Mouse (Mus musculus) forebrain, postnatal 0 days (tissue): ENCODE results near the gene Ncapg2. TPM values are rescaled to one million over a fixed set of nuclear protein-coding genes. Genes with fewer than 3 reads are reported as not detected.

ENCODE experiments used
- ATAC-seq: fragments of 200-750 bp; cut with Nextera tagmentation; 2 replicates; pipeline ENCODE4 v1.8.0; 2017; ENCODE audit warnings: mild to moderate bottlenecking, moderate library complexity
- DNase-seq: peaks from one replicate; pipeline ENCODE4 v3.0.0-alpha.2; 2015
- H3K27ac ChIP-seq: fragments of 300-500 bp; sonication (generic); 2 replicates; pipeline ENCODE4 v1.5.1; 2014; ENCODE audit warnings: low read depth, mild to moderate bottlenecking, antibody characterized with exemption, low read length, moderate library complexity, mixed read lengths
- H3K27me3 ChIP-seq: fragments of 300-500 bp; sonication (generic); 2 replicates; pipeline ENCODE4 v1.6.1; 2014; ENCODE audit warnings: mild to moderate bottlenecking, low read length, mixed read lengths; ENCODE audit not compliant: insufficient read depth
- H3K36me3 ChIP-seq: fragments of 300-500 bp; sonication (generic); 2 replicates; pipeline ENCODE4 v1.6.1; 2014; ENCODE audit warnings: mild to moderate bottlenecking, moderate library complexity; ENCODE audit not compliant: insufficient read depth
- H3K4me1 ChIP-seq: fragments of 300-500 bp; sonication (generic); 2 replicates; pipeline ENCODE4 v1.6.1; 2014; ENCODE audit warnings: antibody characterized with exemption; ENCODE audit not compliant: insufficient read depth
- H3K4me2 ChIP-seq: fragments of 300-500 bp; sonication (generic); 2 replicates; pipeline ENCODE4 v1.6.1; 2014; ENCODE audit warnings: low read depth, mild to moderate bottlenecking, moderate library complexity
- H3K4me3 ChIP-seq: fragments of 300-500 bp; sonication (generic); 2 replicates; pipeline ENCODE4 v1.5.1; 2014; ENCODE audit warnings: low read depth, low read length, mixed read lengths
- H3K9ac ChIP-seq: fragments of 300-500 bp; sonication (generic); 2 replicates; pipeline ENCODE4 v1.6.1; 2014; ENCODE audit warnings: mild to moderate bottlenecking
- H3K9me3 ChIP-seq: fragments of 300-500 bp; sonication (generic); 2 replicates; pipeline ENCODE4 v1.6.1; 2016; ENCODE audit warnings: low read length
- CTCF ChIP-seq: sonication (generic); IDR thresholded peaks from 2 replicates; pipeline ENCODE4 v1.5.1; 2016; ENCODE audit warnings: antibody characterized with exemption, control low read depth, low read depth
- WGBS: fragments of 180-500 bp; shearing (Covaris S2); extraction: QIAGEN DNeasy Blood & Tissue Kit; methylation state at CpG from one replicate; pipeline ENCODE4 v1.1.7; 2014; 5-methylcytosine and 5-hydroxymethylcytosine counted together
- polyA plus RNA-seq: library from polyadenylated mRNA; unstranded; fragments of >200 nt; fragmentation: Nextera tagmentation; extraction: Ambion mirVana; gene quantifications from 2 replicates; pipeline ENCODE4 v1.2.1, GENCODE M21; 2015
- total RNA-seq: library from RNA; depleted of rRNA; stranded (reverse); fragments of >200 nt; gene quantifications from 2 replicates; pipeline ENCODE4 v1.2.3, GENCODE M21; 2014

Ncapg2 gene
- total and polyA plus RNA-seq, 2 experiments from 2014 or later = 5.0 to 11.5 TPM

DNA sequence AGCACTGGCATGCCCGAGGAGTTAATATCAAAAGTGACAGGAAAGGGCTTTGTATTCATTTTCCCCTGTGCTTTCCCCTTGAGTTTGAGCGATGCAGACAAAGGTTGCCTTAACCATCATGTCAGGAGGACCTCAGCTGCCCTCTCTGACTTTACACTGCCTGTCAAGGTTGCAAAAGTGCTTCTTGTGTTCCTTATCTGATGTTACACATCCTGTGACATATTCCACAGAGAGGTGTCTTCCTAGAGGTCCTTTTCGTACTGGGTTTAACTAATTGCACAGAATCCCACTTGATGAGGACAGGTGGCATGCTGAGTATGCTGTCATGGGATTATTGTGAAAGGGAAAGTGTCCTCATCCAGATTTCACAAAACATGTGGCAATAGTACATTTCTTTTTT, 63.9 kb downstream of the Ncapg2 start:
- H3K27me3 ChIP-seq = no peaks in the 10 kb centered on the region
- H3K36me3 ChIP-seq = no peaks in the 10 kb centered on the region
- H3K4me1 ChIP-seq = no peaks in the 10 kb centered on the region
- H3K4me3 ChIP-seq = no peak overlapping the region
- H3K9ac ChIP-seq = no peak overlapping the region
- no peak overlapping the region for H3K27ac ChIP-seq
- H3K9me3 ChIP-seq = no peaks in the 10 kb centered on the region
- H3K4me2 ChIP-seq = no peak overlapping the region
- TF ChIP-seq CTCF = no peak
- 79% methylated on average over 3 of the region's 3 CpGs for WGBS
- DNase-seq (no peak), ATAC-seq (no peak)

DNA sequence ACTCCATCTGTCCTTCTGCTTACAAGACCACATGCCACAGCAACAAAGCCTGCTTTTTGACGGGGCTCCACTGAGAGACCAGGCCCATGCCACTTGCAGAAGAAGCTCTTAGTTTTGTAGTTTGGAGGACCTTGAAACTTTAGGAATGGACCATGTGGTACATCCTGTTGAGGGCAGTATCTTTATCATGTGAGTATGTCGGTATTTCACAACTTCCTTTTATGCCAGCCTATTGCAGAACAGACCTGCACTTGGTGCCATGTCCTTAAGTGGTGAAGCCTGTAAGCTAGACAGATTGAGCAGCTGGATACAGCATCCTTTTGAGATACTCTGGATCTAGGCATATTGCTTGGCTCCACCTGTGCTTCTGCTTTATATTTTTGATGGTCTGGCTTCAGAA, 68.1 kb downstream of the Ncapg2 start:
- 83% methylated on average over 2 of the region's 2 CpGs for WGBS
- H3K9ac ChIP-seq = no peak overlapping the region
- no peaks in the 10 kb centered on the region for H3K9me3 ChIP-seq
- no peak for ATAC-seq
- no peaks in the 10 kb centered on the region for H3K36me3 ChIP-seq
- TF ChIP-seq CTCF = no peak
- no peak for DNase-seq
- no peak overlapping the region for H3K27ac ChIP-seq
- H3K4me1 ChIP-seq = no peaks in the 10 kb centered on the region
- no peaks in the 10 kb centered on the region for H3K27me3 ChIP-seq
- H3K4me3 ChIP-seq = no peak overlapping the region
- H3K4me2 ChIP-seq = no peak overlapping the region

DNA sequence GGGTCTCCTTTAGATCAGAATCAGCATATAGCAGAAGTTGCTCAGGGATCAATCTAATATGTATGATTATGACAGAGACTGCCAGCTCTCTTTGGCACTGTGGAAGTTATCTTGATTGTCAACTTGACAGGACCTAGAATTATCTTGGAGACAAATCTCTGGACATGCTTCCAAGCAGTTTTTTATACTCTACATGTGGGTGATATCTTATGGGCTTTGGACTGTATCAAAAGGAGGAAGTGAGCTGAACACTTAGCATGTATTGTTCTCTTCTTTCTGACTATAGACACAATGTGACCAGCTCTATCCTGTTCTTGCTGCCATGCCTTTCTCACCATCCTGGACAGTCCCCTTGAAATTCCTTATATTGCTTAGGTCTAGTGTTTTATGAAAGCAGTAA, 68.6 kb downstream of the Ncapg2 start:
- Histone ChIP-seq H3K9ac (no peak overlapping the region), H3K4me1 (no peaks in the 10 kb centered on the region), H3K4me2 (no peak overlapping the region), H3K36me3 (no peaks in the 10 kb centered on the region), H3K4me3 (no peak overlapping the region), H3K27me3 (no peaks in the 10 kb centered on the region), H3K9me3 (no peaks in the 10 kb centered on the region), H3K27ac (no peak overlapping the region)
- ATAC-seq = no peak
- DNase-seq = no peak
- TF ChIP-seq CTCF = no peak

DNA sequence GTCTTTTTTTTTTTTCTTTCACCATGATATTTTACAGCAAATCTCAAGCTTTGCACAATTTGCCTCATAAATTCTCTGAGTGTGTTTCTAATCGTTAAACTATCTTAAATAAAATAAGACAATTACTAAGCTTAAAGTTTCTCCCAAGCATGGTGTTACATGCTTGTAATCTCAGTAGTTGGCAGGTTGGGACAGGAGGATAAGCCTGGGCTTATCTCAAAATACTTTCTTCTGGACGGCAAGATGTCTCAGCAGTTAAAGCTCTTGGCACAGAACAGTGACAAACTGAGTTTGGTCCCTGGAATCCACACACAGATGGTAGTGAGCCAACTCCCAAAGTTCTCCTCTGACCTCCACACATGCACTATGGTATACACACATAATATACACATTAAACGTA, 69.5 kb downstream of the Ncapg2 start:
- 66% methylated on average over 3 of the region's 3 CpGs for WGBS
- H3K4me3 ChIP-seq = no peak overlapping the region
- no peak for ATAC-seq

DNA sequence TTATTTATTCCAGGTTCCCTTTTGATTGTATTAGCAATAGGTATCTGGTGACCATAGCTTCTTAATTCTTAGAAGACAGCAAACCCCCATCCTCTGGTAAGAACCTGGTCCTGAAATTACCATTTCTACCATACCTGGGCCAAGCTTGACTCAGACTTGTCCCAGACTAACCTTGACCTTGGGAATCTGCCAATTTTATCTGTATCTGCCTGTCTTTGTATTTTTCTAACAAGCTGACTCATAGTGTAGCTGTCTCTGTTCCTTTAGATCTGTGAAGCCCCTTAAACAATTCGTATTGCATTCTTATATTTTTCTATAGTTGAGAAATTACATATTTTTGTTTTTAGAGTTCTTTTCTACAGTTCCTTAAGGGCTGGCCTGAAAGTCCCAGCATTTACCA, 73.6 kb downstream of the Ncapg2 start:
- H3K4me1 ChIP-seq = no peaks in the 10 kb centered on the region

More for the DNA sequence above, 69.5 kb downstream of the Ncapg2 start:
- DNase-seq = no peak
- no peak for TF ChIP-seq CTCF
- Histone ChIP-seq H3K9ac (no peak overlapping the region), H3K4me1 (no peaks in the 10 kb centered on the region), H3K4me2 (no peak overlapping the region), H3K36me3 (no peaks in the 10 kb centered on the region), H3K27ac (no peak overlapping the region), H3K27me3 (no peaks in the 10 kb centered on the region), H3K9me3 (no peaks in the 10 kb centered on the region)

DNA sequence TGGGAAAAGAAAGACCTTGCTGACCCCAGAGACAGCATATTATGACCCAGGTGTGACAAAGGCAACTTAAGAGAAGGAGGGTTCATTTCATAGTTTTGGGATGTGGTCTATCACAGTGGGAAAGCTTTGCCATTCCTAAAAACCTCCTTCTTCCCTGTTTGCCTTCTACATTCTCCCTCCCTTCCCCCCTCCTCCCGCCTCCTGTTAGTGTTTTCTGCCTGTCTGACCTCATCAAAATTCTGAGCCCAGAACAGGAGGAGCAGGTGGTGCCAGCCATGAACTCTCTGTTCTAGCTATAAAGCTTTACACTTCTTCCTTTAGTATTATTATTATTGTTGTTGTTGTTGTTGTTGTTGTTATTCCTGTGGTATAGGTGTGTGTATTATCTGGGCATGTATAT, 76.7 kb downstream of the Ncapg2 start:
- 82% methylated on average over 1 of the region's 1 CpGs for WGBS
- DNase-seq (no peak), ATAC-seq (no peak)
- Histone ChIP-seq H3K9ac (no peak overlapping the region), H3K4me3 (no peak overlapping the region), H3K27me3 (no peaks in the 10 kb centered on the region), H3K4me2 (no peak overlapping the region), H3K27ac (no peak overlapping the region), H3K4me1 (peaks cover 9% of the 10 kb centered on the region; the same call in 1 of the 2 replicates), H3K36me3 (no peaks in the 10 kb centered on the region), H3K9me3 (no peaks in the 10 kb centered on the region)
- TF ChIP-seq CTCF = no peak

More for the DNA sequence above, 73.6 kb downstream of the Ncapg2 start:
- H3K4me2 ChIP-seq = no peak overlapping the region
- TF ChIP-seq CTCF = no peak
- no peak overlapping the region for H3K4me3 ChIP-seq
- no peaks in the 10 kb centered on the region for H3K9me3 ChIP-seq
- ATAC-seq (no peak), DNase-seq (no peak)
- no peak overlapping the region for H3K27ac ChIP-seq
- no peaks in the 10 kb centered on the region for H3K36me3 ChIP-seq
- no peaks in the 10 kb centered on the region for H3K27me3 ChIP-seq
- no peak overlapping the region for H3K9ac ChIP-seq
- WGBS = 69% methylated on average over 1 of the region's 1 CpGs

DNA sequence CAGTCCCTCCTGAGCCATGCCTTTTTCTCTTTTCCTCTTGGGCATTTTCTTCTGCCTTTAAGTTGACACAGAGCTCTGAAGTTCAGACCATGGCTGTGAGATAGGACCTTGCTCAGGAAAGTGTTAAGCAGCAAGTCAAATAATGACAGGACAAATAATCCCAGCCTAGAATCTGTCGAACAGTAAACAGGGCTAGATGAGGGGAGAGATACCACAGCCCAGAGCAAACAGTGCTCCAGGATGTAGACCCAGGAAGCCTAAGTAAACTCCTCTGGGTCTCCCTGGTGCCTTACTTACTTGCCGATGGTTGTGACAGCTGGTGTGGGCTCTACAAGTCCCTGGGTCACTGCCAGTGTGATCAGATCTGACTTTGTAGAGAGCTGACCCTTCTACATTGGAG, 78.4 kb downstream of the Ncapg2 start:
- DNase-seq (no peak), ATAC-seq (no peak)
- H3K9me3 ChIP-seq = no peaks in the 10 kb centered on the region
- 66% methylated on average over 2 of the region's 2 CpGs for WGBS
- H3K27ac ChIP-seq = no peak overlapping the region
- H3K4me2 ChIP-seq = no peak overlapping the region
- no peak overlapping the region for H3K4me3 ChIP-seq
- H3K4me1 ChIP-seq = peaks cover 16% of the 10 kb centered on the region; the same call in 1 of the 2 replicates
- no peak overlapping the region for H3K9ac ChIP-seq
- no peak for TF ChIP-seq CTCF
- no peaks in the 10 kb centered on the region for H3K27me3 ChIP-seq
- H3K36me3 ChIP-seq = no peaks in the 10 kb centered on the region

DNA sequence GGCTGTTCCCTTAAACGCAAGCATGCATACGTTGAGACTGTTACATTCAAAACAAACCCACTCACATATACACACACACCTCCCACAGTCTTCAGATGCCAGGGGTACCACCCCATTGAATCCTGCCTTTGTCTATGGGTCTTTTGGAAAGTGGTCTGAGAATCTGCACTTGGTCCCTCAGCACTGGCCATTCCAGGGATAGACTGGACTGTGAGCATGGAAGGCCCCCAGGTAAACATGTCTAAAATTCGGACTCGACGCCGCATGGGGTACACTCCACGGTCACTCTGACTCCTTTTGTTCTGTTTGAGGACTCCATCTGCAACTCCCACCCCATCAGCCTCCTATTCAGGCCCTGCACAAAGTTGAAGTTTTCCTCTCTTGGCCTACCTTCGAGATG, 79.8 kb downstream of the Ncapg2 start:
- H3K4me1 ChIP-seq = peaks cover 16% of the 10 kb centered on the region; the same call in 1 of the 2 replicates
- 77% methylated on average over 8 of the region's 8 CpGs for WGBS
- TF ChIP-seq CTCF = no peak
- H3K4me3 ChIP-seq = peak overlapping the region; percentile 66
- H3K27me3 ChIP-seq = no peaks in the 10 kb centered on the region
- H3K9me3 ChIP-seq = no peaks in the 10 kb centered on the region
- no peak overlapping the region for H3K27ac ChIP-seq
- DNase-seq = no peak
- no peak for ATAC-seq
- peak overlapping the region; percentile 67 for H3K4me2 ChIP-seq
- peak overlapping the region; percentile 81; the same call in 1 of the 2 replicates for H3K9ac ChIP-seq
- H3K36me3 ChIP-seq = no peaks in the 10 kb centered on the region
